Mouse (Mus musculus) effector memory CD4-positive, alpha-beta T cell, adult 7 months (primary cell): ENCODE data around the gene Gm2310. TPM values are rescaled to one million over a fixed set of nuclear protein-coding genes. Genes with fewer than 3 reads are reported as not detected.

Source experiments
- polyA plus RNA-seq: library from polyadenylated mRNA; unstranded; fragments of 100-300 nt; shearing (Covaris generic); gene quantifications from one replicate; pipeline ENCODE4 v1.2.1, GENCODE M21; 2017

The Gm2310 gene
- not detected for polyA plus RNA-seq

DNA sequence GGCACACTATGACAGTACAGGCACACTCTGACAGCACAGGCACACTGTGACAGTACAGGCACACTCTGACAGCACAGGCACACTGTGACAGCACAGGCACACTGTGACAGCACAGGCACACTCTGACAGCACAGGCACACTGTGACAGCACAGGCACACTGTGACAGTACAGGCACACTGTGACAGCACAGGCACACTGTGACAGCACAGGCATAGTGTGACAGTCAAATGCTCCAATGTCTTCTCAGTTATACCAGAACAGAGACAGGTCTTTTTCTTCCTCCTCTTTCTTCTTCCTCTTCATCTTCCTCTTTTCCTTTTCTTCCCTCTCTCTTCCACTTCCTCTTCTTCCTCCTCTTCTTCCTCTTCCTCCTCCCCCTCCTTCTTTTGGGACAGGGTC is at the start of gene Gm2310:
Gene Gm2310 (minus strand): TSS at position 101 of the 400 bp plus-strand sequence.

Other genes starting within 250 kb of the Gm2310 start
- 29.2 TPM for gene Nipbl, start 75.5 kb downstream of the Gm2310 start, polyA plus RNA-seq
- 1.1 TPM for gene Slc1a3, start 190.8 kb upstream of the Gm2310 start, polyA plus RNA-seq